Mouse (Mus musculus): ENCODE results near the gene Klhl10. TPM values are rescaled to one million over a fixed set of nuclear protein-coding genes. Genes with fewer than 3 reads are reported as not detected.

Gene Klhl10
- total and polyA plus RNA-seq, 3 experiments, result 0.38 to 0.84 (median 0.69) TPM

DNA sequence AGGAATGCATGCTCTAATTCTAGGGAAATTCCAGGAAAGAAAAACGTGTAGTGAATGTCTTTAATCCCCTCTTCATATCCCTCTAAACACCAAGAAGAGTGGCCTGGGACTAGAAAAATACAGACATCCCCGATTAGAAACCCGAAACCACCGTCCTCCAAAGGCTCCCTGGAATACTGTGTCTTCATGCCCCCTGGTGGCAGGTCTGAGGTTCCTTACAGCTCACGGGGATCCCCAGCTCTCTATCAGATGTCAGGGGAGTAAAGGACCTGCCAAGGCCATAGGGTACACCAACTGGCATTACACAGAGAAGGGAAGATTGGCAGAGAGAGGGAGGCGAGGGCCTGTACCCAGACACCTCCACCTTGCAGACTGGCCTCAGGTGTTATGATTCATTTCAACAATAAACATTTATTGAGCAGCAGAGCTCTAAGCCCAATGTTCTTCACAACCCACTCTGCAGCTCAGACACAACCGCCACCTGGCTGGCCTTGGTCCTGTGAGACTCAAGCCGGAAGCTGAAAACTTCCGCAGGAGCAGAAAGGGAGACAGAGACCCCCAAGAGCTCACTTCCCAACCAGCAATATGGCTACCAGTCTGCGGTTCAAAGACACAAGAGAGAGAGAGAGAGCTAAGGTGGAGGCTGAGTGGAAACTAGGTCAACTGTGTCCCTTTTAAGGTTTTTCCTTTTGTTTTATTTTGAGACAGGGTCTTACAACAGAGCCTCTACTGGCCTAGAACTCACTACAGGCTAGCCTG lies 33.5 kb upstream of the Klhl10 start:
- peak; percentile 71 for DNase-seq

DNA sequence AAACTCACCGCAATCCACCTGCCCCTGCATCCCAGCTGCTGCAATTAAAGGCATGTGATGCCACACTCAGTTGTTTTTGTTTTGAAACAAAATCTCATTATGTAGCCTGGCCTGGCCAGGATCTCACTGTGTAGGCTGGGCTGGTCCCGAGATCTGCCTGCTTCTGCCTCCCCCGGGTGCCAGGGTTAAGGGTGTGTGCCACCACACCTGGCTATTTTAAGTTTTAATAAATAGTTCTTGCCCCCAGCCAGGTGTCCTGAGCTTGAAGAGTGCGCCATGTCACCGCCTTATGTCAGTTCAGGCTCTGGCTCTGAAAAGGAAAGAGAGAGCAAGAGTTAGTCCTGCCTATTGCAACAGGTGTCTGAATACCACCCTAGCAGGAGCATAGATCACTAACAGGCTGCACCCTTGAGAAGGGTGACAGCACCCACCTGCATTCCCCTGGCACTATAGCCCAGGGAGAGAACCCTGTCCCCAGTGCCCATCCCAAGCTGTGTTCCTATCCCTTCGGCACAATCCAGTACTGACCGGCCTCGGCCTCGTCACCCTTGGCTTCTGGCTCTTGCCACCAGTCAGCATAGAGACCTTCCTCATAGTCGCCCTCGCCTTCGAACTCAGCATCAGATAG lies 32.8 kb upstream of the Klhl10 start:
- DNase-seq, result no peak

DNA sequence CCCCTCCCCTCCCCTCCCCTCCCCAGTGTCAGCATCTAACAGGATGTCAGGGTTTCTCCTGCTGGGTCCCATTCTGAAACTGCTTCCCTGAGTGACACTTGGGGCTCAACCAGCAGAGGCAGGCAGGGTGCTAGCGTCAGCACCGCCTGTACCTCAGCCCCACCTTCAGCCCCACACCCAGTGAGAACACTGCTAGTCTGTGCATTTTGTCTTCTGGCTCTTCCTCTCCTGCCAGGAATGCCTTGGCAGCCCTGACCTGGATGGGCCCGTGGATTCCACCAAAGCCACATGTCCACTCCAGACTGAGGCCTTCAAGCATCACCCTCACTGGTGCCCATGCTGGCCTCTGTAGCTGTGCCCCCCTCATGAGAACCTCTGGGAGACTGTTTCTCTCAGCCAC lies 32.0 kb upstream of the Klhl10 start:
- DNase-seq, result no peak

DNA sequence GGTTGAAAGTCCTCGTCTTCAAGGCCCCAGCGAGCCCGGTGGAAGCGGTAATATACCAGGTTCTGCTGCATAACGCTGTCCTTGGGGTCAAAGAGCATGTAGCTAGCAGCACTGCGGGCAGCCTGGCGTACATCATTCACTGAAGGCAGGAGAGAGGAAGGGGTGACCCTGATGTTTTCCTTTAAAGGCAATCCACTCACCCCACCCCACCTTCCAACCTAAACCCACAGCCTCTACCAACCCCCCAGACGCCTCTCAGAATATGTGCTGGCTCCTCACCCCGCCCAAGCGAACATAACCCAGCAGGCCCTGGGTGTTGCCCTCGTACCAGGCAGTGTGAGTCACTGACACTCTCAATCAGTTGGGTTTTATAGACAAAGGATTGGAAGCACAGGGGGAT lies 30.0 kb upstream of the Klhl10 start:
- peak; percentile 55 for DNase-seq

DNA sequence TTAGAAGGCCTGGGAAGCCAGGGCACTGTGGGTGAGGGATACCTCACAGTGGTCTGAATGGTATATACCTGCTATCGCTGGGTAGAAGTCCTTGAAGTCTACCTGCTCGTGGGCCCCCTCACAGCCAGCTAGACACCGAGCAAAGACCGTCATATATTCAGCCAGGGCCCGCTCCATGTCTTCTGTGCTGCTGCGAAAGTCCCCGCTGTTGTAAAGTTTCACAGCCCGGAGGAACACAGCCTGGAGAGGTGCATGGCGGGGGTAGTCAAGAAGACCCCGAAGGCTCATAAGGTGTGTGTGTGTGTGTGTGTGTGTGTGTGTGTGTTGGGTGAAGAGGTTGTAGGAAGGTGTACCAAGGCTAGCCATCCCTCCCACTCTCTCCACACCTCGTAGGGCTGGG lies 28.2 kb upstream of the Klhl10 start:
- DNase-seq, result no peak

DNA sequence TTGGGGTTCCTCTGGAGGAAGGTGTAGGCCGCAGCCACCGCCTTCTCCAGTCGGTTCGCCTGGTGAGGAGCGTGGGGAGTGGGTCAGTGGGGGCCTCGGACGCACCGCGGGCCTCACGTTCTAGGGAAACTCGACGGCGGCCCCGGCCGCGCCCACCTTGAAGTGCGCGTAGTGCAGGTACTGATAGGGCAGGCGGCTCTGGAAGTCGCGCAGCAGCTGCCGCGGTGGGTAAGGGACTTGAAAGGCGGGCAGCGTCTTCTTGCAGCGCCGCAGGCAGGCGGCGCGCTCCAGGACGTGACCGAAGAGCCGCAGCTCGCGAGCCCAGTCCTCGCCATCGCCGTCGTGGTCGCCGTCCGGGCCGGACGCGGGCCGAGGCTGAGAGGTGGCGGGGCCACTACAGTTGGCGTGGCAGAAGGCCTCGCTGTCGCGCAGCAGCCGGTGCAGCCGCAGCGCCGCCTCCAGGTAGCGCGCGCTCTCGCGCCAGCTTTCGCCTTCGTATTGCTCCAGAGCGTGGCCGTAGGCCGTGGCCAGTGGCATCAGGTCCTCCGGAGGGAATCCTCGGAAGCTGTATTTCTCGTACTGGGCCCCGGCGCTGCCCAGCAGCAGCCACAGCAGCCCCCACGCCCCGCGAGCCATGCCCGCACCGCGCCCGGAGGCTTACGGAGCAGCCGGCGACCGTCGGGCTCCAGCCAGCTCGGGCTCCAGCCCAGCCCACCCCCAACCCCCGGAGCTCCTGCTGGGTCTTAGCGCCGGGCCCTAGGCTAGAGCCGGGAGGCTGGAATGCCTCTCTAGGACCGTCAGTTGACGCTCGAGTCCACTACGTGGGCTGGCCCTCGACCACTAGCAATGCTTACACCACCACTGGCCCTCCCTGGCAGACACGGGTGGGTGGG lies 27.4 kb upstream of the Klhl10 start, which contains the start of gene P3h4:
Gene P3h4, minus strand, starts transcription at position 816 of the 893 bp plus-strand sequence.
- peak; percentile 93 for DNase-seq

DNA sequence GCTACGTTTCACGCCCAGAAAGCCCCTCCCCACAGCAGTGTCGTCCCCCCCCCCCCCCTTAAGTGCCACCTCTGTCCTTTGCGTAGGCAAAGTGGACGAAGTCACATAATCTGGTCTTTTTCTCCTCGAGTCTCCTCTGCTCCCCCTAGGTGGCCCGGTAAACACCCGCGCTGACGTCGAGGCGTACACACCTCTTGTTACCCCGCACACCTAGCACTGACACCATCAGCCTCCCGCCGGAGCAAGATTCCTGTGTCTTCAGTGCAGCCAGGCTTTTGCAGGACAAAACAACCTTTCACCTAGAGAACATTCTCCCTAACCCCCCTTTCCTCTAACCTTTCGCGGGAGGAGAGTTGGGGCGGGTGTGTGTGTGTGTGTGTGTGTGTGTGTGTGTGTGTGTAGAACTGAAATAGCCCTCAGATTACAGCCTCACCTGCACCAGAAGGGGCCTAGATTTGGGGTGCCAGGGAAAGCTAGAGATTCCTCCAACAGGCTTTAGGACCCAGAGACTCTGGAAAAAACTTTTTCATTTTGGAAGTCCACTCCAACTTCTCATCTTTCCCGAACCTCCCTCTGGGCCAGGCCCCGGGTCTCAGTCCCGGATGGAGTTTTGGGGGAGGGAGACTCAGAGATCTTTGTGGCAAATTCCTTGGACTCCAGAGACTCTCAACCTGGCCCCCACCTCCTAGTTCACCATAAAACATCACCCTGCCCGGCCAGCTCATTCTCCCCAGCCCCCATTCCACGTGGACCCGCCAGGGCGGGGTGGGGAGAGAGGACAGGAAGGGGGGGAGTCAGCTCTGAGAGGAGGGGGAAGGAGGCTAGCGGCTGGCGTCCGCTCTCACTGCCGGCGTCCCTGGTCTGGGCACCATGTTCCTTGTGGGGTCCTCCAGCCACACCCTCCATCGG lies 26.5 kb upstream of the Klhl10 start, which contains the start of gene Fkbp10:
Gene Fkbp10, plus strand, starts transcription at position 784 of the 909 bp plus-strand sequence.
- DNase-seq, result peak; percentile 82

DNA sequence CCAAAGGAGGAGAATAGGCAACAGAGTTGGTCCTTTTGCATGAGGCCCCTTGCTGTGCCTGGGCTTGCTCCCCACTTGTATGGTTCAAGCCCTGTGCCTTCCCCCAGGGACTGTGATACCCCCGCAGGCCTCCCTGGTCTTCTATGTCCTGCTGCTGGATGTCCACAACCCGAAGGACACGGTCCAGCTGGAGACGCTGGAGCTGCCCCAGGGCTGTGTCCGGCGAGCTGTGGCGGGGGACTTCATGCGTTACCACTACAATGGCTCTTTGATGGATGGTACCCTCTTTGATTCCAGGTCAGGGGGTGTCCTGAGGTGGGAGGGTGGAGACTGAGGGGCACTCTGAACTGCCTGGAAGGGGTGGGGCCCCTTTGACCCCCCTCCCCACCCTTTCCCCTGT lies 20.2 kb upstream of the Klhl10 start:
- DNase-seq, result no peak

DNA sequence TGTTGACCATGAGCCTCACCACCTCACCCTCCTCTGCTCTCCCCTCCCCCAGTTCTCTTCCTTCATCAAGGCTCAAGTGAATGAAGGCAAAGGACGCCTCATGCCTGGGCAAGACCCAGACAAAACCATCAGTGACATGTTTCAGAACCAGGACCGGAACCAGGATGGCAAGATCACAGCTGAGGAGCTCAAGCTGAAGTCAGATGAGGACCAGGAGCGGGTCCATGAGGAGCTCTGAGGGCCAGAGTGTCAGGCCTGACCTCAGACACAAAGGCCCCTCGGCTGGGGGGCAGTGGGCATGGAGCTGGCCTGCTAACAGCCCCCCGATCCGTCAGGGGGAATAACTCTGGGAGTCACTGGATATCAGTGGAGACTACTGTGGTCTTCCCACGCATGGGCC lies 17.9 kb upstream of the Klhl10 start:
- no peak for DNase-seq

DNA sequence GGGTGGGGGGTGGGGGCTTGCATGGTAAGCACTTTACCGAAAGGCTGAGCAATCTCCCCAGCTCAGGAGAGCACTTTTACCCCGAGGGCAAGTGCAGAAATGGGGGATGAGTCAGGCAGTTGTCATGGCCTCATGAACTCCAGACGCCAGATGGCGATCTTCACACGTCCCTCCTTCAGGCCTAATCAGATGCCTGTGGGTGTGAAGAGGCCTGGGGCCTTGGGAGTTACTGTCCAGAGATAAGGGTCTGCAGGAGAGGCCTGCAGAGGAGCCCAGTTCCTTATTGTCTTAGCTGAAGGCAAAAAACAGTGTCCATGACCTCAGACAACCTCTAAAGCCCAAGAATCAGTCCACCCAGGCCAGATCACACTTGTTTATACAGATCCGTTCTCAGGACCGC lies 15.9 kb upstream of the Klhl10 start:
- DNase-seq, result peak; percentile 88

DNA sequence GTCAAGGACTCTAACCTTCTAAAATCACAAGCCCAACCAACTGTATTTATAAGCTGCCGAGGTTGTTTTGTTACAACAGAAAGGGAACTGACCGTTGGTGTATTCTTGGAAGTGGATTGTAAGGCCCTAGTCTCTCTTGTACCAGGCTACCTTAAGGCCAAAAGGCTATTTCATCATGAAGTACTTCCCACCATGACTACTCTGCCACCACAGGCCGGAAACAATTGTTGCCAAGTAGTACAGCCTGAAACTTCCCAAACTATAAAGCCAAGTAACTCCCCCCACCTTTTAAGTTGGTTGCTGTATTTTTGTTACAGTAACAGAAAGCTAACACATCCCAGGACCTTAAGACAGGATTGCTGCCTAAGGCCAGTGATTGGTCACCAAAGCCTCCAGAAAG lies 14.9 kb upstream of the Klhl10 start:
- DNase-seq, result no peak

DNA sequence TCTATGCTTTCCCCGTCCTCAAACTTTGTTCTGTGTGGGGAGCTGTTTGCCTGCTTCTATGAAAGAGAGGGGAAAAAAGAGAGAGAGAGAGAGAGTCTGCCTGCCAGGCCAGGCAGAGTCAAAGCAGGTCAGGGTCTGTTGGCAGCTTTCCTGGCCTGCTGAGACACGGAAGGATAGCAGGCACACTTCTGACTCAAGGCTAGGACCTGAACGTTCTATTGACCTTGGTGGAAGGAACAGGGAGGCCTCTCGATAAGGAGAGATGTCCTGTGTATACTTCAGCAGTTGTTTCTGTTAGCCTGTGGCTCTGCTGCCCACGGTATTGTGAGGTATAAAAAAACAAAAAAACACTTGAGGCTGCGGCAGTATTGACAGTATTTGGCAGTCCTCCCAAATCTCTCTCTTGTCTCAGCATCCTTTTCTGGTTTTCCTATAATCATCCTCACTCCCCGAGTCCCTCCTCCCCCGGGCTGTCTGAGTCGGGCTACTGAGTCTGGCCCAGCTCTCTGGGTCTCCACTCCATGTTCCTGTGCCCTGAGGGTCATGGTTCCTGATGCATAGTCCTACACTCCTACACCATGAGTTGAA lies 13.0 kb upstream of the Klhl10 start:
- peak; percentile 91 for DNase-seq

DNA sequence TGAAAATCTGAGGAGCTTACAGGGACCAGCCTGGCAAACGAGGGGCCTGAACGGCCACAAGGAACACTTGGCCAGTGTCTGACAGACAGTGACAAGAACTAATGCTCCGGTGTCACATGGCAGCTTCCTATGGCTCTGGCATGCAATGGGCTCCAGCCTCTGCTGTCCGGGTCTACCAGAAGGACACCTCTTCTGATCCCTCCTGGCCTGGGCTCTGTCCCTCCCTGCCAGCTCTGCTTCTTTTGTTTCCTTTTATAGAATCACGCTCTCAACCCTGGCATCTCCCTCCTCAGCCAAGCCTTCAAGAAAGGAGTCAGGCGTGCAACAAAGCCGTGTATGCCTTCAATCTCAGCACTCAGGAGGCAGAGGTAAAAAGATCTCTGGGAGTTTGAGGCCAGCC lies 11.7 kb upstream of the Klhl10 start:
- DNase-seq, result no peak

DNA sequence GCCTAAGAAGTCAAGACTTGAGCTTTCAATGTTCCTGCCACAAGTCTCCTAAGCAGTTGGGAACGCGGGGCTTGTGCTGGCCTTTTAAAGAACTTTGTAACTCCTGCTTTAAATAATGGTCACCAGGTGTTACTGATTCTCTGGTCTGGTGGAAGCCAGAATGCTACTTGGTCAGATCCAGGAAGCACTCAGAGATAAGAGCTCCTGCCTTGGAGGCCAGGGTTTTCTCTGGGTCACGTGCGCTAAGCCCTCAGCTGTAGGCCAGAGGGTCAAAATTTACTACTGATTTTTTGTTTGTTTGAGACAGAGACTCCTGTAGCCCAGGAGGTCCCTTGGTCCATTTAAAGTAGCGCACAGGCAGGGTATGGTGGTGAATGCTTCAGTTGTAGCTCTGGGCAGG lies 9.7 kb upstream of the Klhl10 start:
- no peak for DNase-seq

DNA sequence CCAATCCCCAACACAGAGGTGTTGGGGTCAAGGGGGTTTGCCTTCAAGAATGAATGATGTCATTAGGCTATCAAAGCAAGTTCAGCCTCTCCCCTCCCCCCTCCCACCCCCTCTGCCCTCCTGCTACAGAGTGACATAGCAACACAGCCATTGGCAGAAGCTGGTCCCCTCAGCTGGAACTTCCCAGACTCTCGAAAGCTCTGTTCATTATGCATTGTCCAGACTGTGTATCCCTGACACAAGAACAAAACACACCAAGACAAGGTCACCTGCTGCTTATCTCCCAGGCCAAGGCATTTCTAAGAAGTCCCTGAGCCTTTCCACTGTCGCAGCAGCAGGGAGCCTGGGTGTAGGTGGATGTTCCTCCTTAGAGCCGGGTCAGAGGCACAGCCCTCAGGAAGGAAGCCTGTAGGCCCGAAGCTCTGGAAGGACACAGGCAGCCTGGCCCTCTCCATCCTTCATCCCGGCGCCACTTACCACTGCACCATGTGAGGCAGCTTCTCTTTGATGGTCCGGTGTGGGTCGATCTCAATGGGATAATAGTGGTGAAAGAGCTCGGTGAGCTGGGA lies 6.0 kb upstream of the Klhl10 start:
- DNase-seq, result no peak

DNA sequence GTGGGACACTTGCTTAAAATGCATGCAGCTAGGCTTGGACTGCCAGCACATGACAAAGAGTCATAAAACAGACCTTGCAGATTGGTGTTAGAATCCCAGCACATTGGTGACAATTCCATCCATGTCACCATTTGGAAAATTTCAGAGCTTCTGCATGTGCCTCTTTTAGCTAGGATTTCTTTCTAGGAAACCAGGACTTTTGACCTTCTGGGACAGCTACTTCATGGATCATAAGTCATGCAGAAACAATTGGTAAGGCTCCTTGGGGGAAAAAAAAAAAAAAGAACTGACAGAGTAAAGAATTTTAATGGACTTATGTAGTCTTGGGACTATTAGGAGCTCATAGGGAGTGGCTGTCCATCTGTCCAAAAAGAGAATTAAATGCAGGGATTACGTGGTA lies 3.8 kb upstream of the Klhl10 start:
- DNase-seq, result no peak

DNA sequence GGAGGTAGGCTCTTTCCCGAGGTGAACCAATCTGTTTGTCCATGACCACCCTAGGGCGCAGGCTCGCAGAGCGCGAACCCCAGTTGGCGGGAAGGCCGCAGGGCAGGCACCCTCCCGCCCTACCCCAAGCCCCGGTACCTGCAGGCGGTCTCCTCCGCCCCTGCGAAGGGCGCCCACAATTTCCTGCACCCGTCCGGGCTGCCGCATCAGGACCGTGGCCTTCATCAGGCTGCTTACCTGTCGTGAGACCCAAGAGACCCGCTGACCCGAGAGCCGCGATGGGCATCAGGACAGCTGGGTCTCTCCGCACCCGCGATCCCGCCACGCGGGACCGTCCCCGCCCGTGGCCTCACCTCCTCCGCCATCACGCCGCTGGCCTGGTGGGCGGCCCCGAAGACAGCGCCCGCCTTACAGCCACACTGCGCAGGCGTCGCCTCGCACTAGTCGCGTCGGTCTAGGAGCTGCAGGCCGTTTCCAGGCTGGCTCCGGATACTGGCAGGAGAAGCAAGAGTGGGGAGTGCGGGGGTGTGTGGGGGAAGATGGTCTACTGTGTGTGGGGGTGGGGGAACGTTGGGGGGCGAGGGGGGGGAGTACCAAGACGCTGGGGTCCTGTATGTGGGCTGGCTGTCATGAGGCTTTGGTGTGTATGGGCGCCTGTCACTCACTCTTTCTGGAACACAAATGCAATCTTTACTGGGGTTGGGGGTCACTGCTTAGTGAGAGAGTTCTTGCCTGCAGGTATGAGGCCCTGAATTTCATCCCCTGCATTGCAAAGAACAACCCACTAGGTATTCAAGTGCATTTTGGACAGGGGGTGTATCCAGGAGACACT lies 810 bp upstream of the Klhl10 start:
- peak; percentile 92 for DNase-seq

DNA sequence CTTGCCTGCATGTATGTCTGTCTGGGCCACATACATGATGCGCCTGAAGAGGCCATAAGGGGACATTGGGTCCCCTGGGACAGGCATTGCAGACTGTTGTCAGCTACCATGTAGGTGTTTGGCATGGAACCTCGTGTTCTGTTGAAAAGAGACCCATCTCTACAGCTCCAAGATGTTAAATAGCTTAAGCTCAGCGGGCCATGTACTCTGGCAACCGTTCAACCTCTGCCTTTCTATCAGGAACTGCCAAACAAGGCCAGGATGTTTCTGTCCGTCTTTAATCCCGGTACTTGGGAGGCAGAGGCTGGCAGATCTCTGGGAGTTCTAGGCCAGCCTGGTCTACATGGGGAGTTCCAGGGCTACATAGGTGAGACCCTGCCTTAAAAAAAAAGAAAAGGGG lies 908 bp downstream of the Klhl10 start:
- DNase-seq, result no peak

DNA sequence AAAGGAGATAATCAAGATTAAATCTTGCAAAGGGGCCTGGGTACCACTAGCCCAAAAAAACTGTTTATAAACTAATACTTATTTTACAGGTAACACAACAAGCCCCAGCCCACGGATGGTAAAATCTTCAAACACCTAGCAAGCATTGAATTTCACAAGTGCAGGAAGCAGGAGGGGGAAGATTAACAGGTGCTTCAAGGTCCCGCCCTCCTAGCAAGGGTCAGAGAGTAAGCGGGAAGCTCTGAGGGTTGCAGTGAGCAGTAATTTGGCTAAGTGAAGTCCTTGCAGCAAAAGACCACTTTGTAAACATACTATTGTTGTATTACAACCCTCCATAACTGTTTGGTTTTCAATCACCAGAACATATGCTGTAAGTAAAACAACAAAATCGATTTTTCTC lies 15.5 kb downstream of the Klhl10 start:
- no peak for DNase-seq

DNA sequence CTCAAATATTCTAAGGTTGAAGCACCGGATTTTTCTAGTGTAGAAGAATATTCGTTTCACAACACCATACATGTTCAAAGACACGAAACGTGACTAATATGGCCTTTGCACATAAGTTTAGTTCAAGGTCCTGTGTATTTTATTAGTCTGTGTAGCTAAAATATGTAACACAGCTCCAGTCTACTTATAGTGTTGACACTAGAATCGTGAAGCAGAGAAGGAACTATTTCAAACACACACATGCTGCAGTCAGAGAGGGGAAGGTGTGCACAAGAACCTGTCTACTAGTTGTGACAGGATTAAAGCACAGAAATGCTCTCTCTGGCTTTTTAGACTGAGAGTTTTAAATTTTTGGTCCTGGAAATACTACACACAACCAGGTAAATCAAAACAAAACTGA lies 16.0 kb downstream of the Klhl10 start:
- no peak for DNase-seq

Measured in adrenal gland, adult 2 months (tissue).